Mouse (Mus musculus): ENCODE data around the gene Ifnz. TPM values are rescaled to one million over a fixed set of nuclear protein-coding genes. Genes with fewer than 3 reads are reported as not detected.
"Not testable (repeated sequence)": the region's sequence is repeated elsewhere in the genome, so short reads cannot be mapped to it uniquely, and the experiment has no call there.

Gene Ifnz
- not detected for polyA plus RNA-seq (2012; fragmentation: generic; extraction: Trizol)
- long read RNA-seq, experiment 1: 0 reads
- long read RNA-seq, experiment 2: 0 reads

DNA sequence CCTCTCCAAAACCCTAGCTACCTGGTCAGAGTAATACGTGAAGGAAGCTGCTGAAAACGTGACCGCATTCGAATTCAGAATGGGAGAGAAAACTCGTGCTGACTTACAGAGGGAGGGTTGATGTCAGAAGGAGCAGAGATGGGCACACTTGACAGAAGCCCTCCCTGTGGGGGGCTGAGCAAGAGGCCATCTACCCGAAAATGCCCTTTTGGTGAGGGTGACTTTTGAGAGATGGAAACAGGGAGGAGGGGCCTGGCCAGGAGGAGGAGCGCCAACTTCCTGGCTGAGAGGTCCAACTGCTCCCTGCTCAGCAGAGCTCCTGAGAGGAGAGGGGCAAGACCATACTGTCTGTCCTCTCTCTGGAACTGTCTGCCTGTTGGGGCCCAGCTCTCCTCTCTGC, at the start of gene Ifnz:
Gene Ifnz (plus strand): TSS at position 301 of the 400 bp plus-strand sequence.
- not testable (repeated sequence) for H3K79me3 ChIP-seq (ENCODE audit: low read depth); H3K27me3 ChIP-seq (ENCODE audit: control insufficient read depth, insufficient read depth, insufficient read length); H3K4me3 ChIP-seq (ENCODE audit: insufficient read depth, poor library complexity, severe bottlenecking)

DNA sequence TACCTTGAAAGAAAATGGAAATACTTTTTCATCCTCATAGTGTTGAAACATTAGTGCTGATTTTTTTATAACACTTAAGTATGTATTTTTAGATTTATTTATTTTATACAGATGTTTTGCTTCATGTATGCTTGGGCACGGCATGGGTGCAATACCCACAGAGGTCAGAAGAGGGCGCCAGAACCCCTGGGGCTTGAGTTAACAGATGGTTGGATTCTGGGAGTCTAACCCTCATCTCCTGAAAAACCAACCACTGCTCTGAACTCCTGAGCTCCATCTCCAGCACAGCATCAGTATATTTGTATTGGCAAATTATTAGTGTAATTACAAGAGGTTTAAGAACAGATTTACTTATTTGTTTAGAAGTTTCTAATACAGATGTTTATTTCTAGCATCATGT, 43.5 kb upstream of the Ifnz start:
- Histone ChIP-seq H3K4me3 (ENCODE audit: insufficient read depth, poor library complexity, severe bottlenecking) (no peak overlapping the region), H3ac (ENCODE audit: control insufficient read depth, insufficient read length, low read depth) (no peak overlapping the region), H3K27me3 (ENCODE audit: control insufficient read depth, insufficient read depth, insufficient read length) (peaks cover 10% of the 10 kb centered on the region), H3K79me2 (ENCODE audit: control insufficient read depth, insufficient read depth) (no peaks in the 10 kb centered on the region), H3K36me3 (ENCODE audit: control insufficient read depth, insufficient read depth) (no peaks in the 10 kb centered on the region), H3K79me3 (ENCODE audit: low read depth) (no peaks in the 10 kb centered on the region)
- TF ChIP-seq CTCF (IDR thresholded peaks at IDR 0.05; ENCODE audit: control insufficient read depth, insufficient read depth, insufficient read length): peak; percentile 34
- TF ChIP-seq MYOG (IDR thresholded peaks at IDR 0.05; ENCODE audit: control insufficient read depth, extremely low read depth, insufficient read length): no peak

More for the DNA sequence above, at the start of gene Ifnz:
- not testable (repeated sequence) for H3K36me3 ChIP-seq (ENCODE audit: control insufficient read depth, insufficient read depth); H3K79me2 ChIP-seq (ENCODE audit: control insufficient read depth, insufficient read depth); H3ac ChIP-seq (ENCODE audit: control insufficient read depth, insufficient read length, low read depth)

- TF ChIP-seq MAX (IDR thresholded peaks at IDR 0.05): no peak
- peak; percentile 47 for TF ChIP-seq CEBPB (IDR thresholded peaks at IDR 0.05; ENCODE audit: low read depth)
- Histone ChIP-seq H3K79me3 (ENCODE audit: low read depth) (no peaks in the 10 kb centered on the region), H3K27me3 (ENCODE audit: control insufficient read depth, insufficient read depth, insufficient read length) (peaks cover 10% of the 10 kb centered on the region)
Measured at GRCm38 (mm10) chr4:88739036-88739435, 42.9 kb upstream of the Ifnz start.

GRCm38 (mm10) chr4:88741426-88741825, 40.5 kb upstream of the Ifnz start:
- H3K4me3 ChIP-seq (ENCODE audit: insufficient read depth, poor library complexity, severe bottlenecking): no peak overlapping the region
- no peak for TF ChIP-seq CEBPB (IDR thresholded peaks at IDR 0.05; ENCODE audit: low read depth)
- no peak for TF ChIP-seq MYOD1 (IDR thresholded peaks at IDR 0.05; ENCODE audit: control insufficient read depth, insufficient read length, low read depth)
- TF ChIP-seq USF1 (IDR thresholded peaks at IDR 0.05; ENCODE audit: low read depth): no peak
- no peak for TF ChIP-seq MAX (IDR thresholded peaks at IDR 0.05)
- no peak for TF ChIP-seq FOSL1 (IDR thresholded peaks at IDR 0.05; ENCODE audit: insufficient read depth, low read length, poor library complexity, severe bottlenecking)
- TF ChIP-seq CTCF (IDR thresholded peaks at IDR 0.05; ENCODE audit: control insufficient read depth, insufficient read depth, insufficient read length): no peak
- no peak for TF ChIP-seq MYOG (IDR thresholded peaks at IDR 0.05; ENCODE audit: control insufficient read depth, extremely low read depth, insufficient read length)

More at GRCm38 (mm10) chr4:88739036-88739435, 42.9 kb upstream of the Ifnz start:
- no peak overlapping the region for H3K4me3 ChIP-seq (ENCODE audit: insufficient read depth, poor library complexity, severe bottlenecking)
- no peak overlapping the region for H3ac ChIP-seq (ENCODE audit: control insufficient read depth, insufficient read length, low read depth)
- no peaks in the 10 kb centered on the region for H3K36me3 ChIP-seq (ENCODE audit: control insufficient read depth, insufficient read depth)
- H3K79me2 ChIP-seq (ENCODE audit: control insufficient read depth, insufficient read depth): no peaks in the 10 kb centered on the region

GRCm38 (mm10) chr4:88742771-88743371, 39.1 kb upstream of the Ifnz start:
- Histone ChIP-seq H3K4me3 (ENCODE audit: insufficient read depth, poor library complexity, severe bottlenecking) (no peak overlapping the region), H3K36me3 (ENCODE audit: control insufficient read depth, insufficient read depth) (no peaks in the 10 kb centered on the region), H3K79me3 (ENCODE audit: low read depth) (no peaks in the 10 kb centered on the region), H3K27me3 (ENCODE audit: control insufficient read depth, insufficient read depth, insufficient read length) (no peaks in the 10 kb centered on the region), H3ac (ENCODE audit: control insufficient read depth, insufficient read length, low read depth) (no peak overlapping the region), H3K79me2 (ENCODE audit: control insufficient read depth, insufficient read depth) (no peaks in the 10 kb centered on the region)
- TF ChIP-seq CTCF (IDR thresholded peaks at IDR 0.05; ENCODE audit: control insufficient read depth, insufficient read depth, insufficient read length) (no peak), MYOG (IDR thresholded peaks at IDR 0.05; ENCODE audit: control insufficient read depth, extremely low read depth, insufficient read length) (no peak), MYOD1 (IDR thresholded peaks at IDR 0.05; ENCODE audit: control insufficient read depth, insufficient read length, low read depth) (no peak), CEBPB (IDR thresholded peaks at IDR 0.05; ENCODE audit: low read depth) (no peak), USF1 (IDR thresholded peaks at IDR 0.05; ENCODE audit: low read depth) (no peak), MAX (IDR thresholded peaks at IDR 0.05) (no peak)

More at GRCm38 (mm10) chr4:88741426-88741825, 40.5 kb upstream of the Ifnz start:
- no peak overlapping the region for H3ac ChIP-seq (ENCODE audit: control insufficient read depth, insufficient read length, low read depth)
- no peaks in the 10 kb centered on the region for H3K36me3 ChIP-seq (ENCODE audit: control insufficient read depth, insufficient read depth)
- no peaks in the 10 kb centered on the region for H3K79me2 ChIP-seq (ENCODE audit: control insufficient read depth, insufficient read depth)
- peaks cover 2% of the 10 kb centered on the region for H3K27me3 ChIP-seq (ENCODE audit: control insufficient read depth, insufficient read depth, insufficient read length)
- H3K79me3 ChIP-seq (ENCODE audit: low read depth): no peaks in the 10 kb centered on the region

DNA sequence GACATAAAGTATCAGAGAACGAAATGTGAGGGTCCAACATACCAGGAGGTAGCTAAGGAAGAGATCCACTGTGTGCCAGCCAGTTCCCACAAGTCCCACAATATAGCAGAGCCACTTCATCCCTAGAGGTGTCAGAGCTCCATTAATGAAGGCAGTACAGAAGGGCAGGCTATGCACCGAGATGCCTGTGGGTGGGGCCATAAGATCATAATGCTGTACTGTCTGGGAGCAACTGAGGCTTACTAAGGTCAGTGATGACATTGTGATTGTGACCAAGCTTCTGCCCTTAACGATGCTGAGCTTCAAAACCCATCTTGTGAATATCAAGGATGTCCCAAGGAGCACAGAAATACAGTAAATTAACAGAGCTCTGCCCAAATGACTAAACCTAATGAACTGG, 37.7 kb upstream of the Ifnz start:
- Histone ChIP-seq H3K79me3 (ENCODE audit: low read depth) (no peaks in the 10 kb centered on the region), H3K27me3 (ENCODE audit: control insufficient read depth, insufficient read depth, insufficient read length) (no peaks in the 10 kb centered on the region), H3K36me3 (ENCODE audit: control insufficient read depth, insufficient read depth) (no peaks in the 10 kb centered on the region), H3ac (ENCODE audit: control insufficient read depth, insufficient read length, low read depth) (no peak overlapping the region), H3K79me2 (ENCODE audit: control insufficient read depth, insufficient read depth) (no peaks in the 10 kb centered on the region), H3K4me3 (ENCODE audit: insufficient read depth, poor library complexity, severe bottlenecking) (no peak overlapping the region)
- TF ChIP-seq USF1 (IDR thresholded peaks at IDR 0.05; ENCODE audit: low read depth) (no peak), CEBPB (IDR thresholded peaks at IDR 0.05; ENCODE audit: low read depth) (no peak), CTCF (IDR thresholded peaks at IDR 0.05; ENCODE audit: control insufficient read depth, insufficient read depth, insufficient read length) (no peak), MAX (IDR thresholded peaks at IDR 0.05) (no peak), MYOD1 (IDR thresholded peaks at IDR 0.05; ENCODE audit: control insufficient read depth, insufficient read length, low read depth) (no peak), MYOG (IDR thresholded peaks at IDR 0.05; ENCODE audit: control insufficient read depth, extremely low read depth, insufficient read length) (no peak), FOSL1 (IDR thresholded peaks at IDR 0.05; ENCODE audit: insufficient read depth, low read length, poor library complexity, severe bottlenecking) (no peak)
